Mouse (Mus musculus): ENCODE data around the gene L3mbtl3.

L3mbtl3 gene

GRCm38 (mm10) chr10:26375790-26376545 lies at the start of gene L3mbtl3:
Gene L3mbtl3, minus strand, starts transcription at chr10:26375971.
- peak; percentile 76 to 89 for DNase-seq (ENCODE audit: low spot score in 2 of 2)

DNA sequence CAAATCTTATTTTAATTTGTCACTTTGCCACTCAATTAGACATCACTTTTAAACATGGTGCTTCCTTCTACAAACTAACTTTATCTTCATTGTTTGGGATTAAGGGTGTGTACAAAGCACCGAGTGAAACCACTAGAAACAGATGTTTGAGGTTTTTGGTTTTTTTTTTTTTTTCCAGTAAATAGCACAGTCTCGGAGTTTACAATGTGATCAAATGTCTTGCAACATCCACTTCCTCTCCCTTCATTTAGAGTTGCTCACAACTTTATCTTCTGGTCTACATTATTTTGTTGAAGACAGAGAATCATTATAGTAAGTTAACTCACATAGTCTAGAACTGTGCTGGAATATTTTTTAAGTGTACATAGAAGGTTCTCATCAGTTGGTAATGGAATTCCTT lies 45.4 kb upstream of the L3mbtl3 start:
- no peak for DNase-seq (ENCODE audit: low spot score in 2 of 2)

- DNase-seq (ENCODE audit: low spot score in 2 of 2): no peak
Observed at GRCm38 (mm10) chr10:26388656-26389055, 12.9 kb upstream of the L3mbtl3 start.

DNA sequence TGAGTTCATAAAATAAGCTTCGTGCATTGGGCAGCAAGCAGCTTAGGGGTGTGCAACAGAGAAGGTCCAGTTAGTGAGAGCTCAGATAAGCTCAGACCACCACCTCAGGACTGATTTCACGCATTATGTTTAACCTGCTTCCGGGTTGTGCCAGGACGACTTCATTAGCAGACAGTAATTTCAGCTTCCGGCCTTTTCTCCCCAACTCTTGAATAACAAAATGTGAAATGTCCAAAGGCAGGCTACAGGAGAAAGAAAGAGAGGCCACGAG lies 1.5 kb upstream of the L3mbtl3 start:
- no peak for DNase-seq (ENCODE audit: low spot score in 2 of 2)

- DNase-seq (ENCODE audit: low spot score in 2 of 2): no peak
Observed at GRCm38 (mm10) chr10:26376546-26377331, 968 bp upstream of the L3mbtl3 start.

- no peak for DNase-seq (ENCODE audit: low spot score in 2 of 2)
Observed at GRCm38 (mm10) chr10:26375351-26375751, 420 bp downstream of the L3mbtl3 start.

- peak; percentile 49 to 63 for DNase-seq (ENCODE audit: low spot score in 2 of 2)
Observed at GRCm38 (mm10) chr10:26374436-26375311, 1.1 kb downstream of the L3mbtl3 start.

DNA sequence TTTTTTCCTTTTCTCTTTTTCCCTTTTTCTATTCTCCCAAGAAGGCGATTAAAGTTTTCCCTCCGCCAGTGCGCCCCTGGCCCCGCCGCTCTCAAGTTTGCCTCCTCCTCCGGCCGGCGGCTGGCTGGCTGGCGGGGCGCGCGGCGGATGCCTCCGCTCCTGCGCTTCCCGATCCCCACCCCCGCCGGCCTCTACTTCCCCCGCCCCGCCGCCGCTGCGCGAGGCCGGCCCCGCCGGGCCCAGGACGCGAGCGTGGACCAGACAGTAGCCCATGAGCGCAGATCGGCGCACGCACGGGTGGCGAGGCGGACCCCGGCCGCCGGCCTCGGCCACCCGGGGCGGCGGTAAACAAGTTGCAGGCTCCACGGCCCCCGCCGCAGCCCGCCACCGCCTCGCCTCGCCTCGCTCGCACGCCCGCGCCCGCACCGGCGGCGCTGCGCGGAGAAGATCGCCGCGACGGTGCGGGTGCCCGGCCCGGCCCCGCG lies 1.8 kb downstream of the L3mbtl3 start:
- DNase-seq (ENCODE audit: low spot score in 2 of 2): peak; percentile 64 to 72

DNA sequence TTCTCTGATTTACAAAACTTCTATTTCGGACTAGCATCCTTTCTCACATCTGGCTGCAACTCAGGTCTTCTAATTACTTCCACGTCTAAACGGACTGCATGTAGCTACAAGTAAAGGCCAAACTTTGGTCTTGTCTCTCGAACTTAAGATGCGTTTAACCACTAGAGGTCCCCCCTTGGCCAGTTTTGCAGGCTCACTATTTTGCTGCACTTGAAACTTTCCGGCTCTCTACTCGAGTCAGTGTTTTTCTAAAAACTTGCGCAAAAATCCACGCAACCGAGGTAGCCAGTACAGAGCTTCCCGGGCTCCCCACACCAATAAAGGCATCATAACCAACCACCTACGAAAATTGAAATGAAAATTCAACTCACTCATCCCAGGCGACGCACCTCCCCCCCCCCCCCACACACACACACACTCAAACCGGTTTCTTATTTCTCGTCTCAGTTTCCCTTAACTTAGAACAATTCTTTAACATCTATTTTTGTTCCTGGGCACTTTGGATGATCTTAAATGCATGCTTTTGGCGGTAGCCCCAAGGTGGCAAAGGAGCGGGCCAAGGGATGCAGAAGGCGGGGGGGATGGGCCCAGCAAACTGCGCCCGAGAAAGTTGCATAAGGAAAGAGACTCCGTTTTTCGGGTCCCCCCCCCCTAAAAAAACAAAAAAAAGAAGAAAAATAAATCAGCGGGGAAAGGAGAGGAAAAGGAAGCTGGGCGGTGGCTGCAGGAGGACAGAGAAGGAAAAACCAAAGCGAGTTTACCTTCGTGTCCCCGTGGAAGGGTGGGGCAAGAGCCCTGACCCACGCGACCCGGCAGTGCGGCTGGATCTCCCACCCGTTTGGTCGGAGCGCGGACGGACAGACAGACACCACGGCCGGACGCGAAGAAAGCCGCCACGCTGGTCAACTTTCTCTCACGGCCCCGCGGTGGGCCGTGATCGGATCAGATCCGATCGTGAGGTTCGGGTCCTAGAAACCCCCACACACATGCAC lies 2.5 kb downstream of the L3mbtl3 start:
- DNase-seq (ENCODE audit: low spot score in 2 of 2): peak; percentile 69 to 72

DNA sequence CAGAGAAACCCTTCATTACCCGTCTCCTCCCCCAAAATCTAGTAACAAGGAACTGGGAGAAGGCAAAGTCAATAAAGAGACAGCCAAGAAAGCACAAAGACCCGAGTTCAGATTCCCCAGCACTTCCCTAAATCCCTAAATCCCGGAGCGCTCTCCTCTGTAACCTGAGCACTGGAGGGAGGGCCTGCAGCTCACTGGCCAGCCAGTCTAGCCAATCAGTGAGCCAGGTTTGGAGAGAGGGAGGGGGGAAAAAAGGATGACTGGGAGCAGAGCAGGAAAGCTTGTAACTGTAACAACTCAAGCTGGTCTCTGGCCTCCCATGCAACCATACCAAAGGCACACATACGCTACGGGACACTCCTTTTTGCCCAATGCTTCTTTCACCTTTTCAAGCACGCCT lies 4.4 kb downstream of the L3mbtl3 start:
- no peak for DNase-seq (ENCODE audit: low spot score in 2 of 2)

- DNase-seq (ENCODE audit: low spot score in 2 of 2): no peak
Observed at GRCm38 (mm10) chr10:26364942-26365341, 10.8 kb downstream of the L3mbtl3 start.

- no peak for DNase-seq (ENCODE audit: low spot score in 2 of 2)
Observed at GRCm38 (mm10) chr10:26364326-26364856, 11.4 kb downstream of the L3mbtl3 start.

- no peak for DNase-seq (ENCODE audit: low spot score in 2 of 2)
Observed at GRCm38 (mm10) chr10:26363605-26364004, 12.2 kb downstream of the L3mbtl3 start.

DNA sequence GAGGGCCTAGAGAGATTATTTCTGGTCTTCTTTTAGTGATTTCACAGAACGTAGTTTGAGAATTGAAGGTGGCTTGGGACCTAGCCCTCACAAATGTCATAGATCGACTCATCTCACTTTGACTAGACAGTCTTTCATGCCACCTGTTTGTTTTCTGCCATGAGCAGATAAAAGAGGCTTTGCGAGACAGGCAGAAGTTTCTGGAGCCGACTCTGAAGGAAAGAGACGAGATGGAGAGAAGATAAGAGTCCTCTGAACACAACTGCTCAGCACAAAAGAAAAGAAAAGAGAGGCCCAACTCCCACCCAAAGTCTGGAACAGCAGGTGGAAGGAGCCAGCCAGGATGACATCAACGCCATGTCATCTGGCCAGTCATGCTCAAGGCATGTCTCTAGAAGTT lies 17.0 kb downstream of the L3mbtl3 start:
- no peak for DNase-seq (ENCODE audit: low spot score in 2 of 2)

- DNase-seq (ENCODE audit: low spot score in 2 of 2): no peak
Observed at GRCm38 (mm10) chr10:26358231-26358630, 17.5 kb downstream of the L3mbtl3 start.

- no peak for DNase-seq (ENCODE audit: low spot score in 2 of 2)
Observed at GRCm38 (mm10) chr10:26353781-26354180, 22.0 kb downstream of the L3mbtl3 start.

GRCm38 (mm10) chr10:26351129-26351738 lies 24.5 kb downstream of the L3mbtl3 start:
- no peak for DNase-seq (ENCODE audit: low spot score in 2 of 2)

- DNase-seq (ENCODE audit: low spot score in 2 of 2): no peak
Observed at GRCm38 (mm10) chr10:26350153-26350552, 25.6 kb downstream of the L3mbtl3 start.

- DNase-seq (ENCODE audit: low spot score in 2 of 2): no peak
Observed at GRCm38 (mm10) chr10:26347614-26348013, 28.2 kb downstream of the L3mbtl3 start.

- DNase-seq (ENCODE audit: low spot score in 2 of 2): no peak
Observed at GRCm38 (mm10) chr10:26345879-26346278, 29.9 kb downstream of the L3mbtl3 start.
